Mouse (Mus musculus) forebrain, postnatal 0 days (tissue): ENCODE measurements around the gene Sgk1. TPM values are rescaled to one million over a fixed set of nuclear protein-coding genes. Genes with fewer than 3 reads are reported as not detected.

Experiments used
- ATAC-seq: fragments of 200-750 bp; cut with Nextera tagmentation; 2 replicates; pipeline ENCODE4 v1.8.0; 2017; ENCODE audit warnings: mild to moderate bottlenecking, moderate library complexity
- DNase-seq: peaks from one replicate; pipeline ENCODE4 v3.0.0-alpha.2; 2015
- H3K27ac ChIP-seq: fragments of 300-500 bp; sonication (generic); 2 replicates; pipeline ENCODE4 v1.5.1; 2014; ENCODE audit warnings: low read depth, mild to moderate bottlenecking, antibody characterized with exemption, low read length, moderate library complexity, mixed read lengths
- H3K27me3 ChIP-seq: fragments of 300-500 bp; sonication (generic); 2 replicates; pipeline ENCODE4 v1.6.1; 2014; ENCODE audit warnings: mild to moderate bottlenecking, low read length, mixed read lengths; ENCODE audit not compliant: insufficient read depth
- H3K36me3 ChIP-seq: fragments of 300-500 bp; sonication (generic); 2 replicates; pipeline ENCODE4 v1.6.1; 2014; ENCODE audit warnings: mild to moderate bottlenecking, moderate library complexity; ENCODE audit not compliant: insufficient read depth
- H3K4me1 ChIP-seq: fragments of 300-500 bp; sonication (generic); 2 replicates; pipeline ENCODE4 v1.6.1; 2014; ENCODE audit warnings: antibody characterized with exemption; ENCODE audit not compliant: insufficient read depth
- H3K4me2 ChIP-seq: fragments of 300-500 bp; sonication (generic); 2 replicates; pipeline ENCODE4 v1.6.1; 2014; ENCODE audit warnings: low read depth, mild to moderate bottlenecking, moderate library complexity
- H3K4me3 ChIP-seq: fragments of 300-500 bp; sonication (generic); 2 replicates; pipeline ENCODE4 v1.5.1; 2014; ENCODE audit warnings: low read depth, low read length, mixed read lengths
- H3K9ac ChIP-seq: fragments of 300-500 bp; sonication (generic); 2 replicates; pipeline ENCODE4 v1.6.1; 2014; ENCODE audit warnings: mild to moderate bottlenecking
- H3K9me3 ChIP-seq: fragments of 300-500 bp; sonication (generic); 2 replicates; pipeline ENCODE4 v1.6.1; 2016; ENCODE audit warnings: low read length
- CTCF ChIP-seq: sonication (generic); IDR thresholded peaks from 2 replicates; pipeline ENCODE4 v1.5.1; 2016; ENCODE audit warnings: antibody characterized with exemption, control low read depth, low read depth
- WGBS: fragments of 180-500 bp; shearing (Covaris S2); extraction: QIAGEN DNeasy Blood & Tissue Kit; methylation state at CpG from one replicate; pipeline ENCODE4 v1.1.7; 2014; 5-methylcytosine and 5-hydroxymethylcytosine counted together
- polyA plus RNA-seq: library from polyadenylated mRNA; unstranded; fragments of >200 nt; fragmentation: Nextera tagmentation; extraction: Ambion mirVana; gene quantifications from 2 replicates; pipeline ENCODE4 v1.2.1, GENCODE M21; 2015
- total RNA-seq: library from RNA; depleted of rRNA; stranded (reverse); fragments of >200 nt; gene quantifications from 2 replicates; pipeline ENCODE4 v1.2.3, GENCODE M21; 2014

The Sgk1 gene
- total and polyA plus RNA-seq, 2 experiments from 2014 or later = 62.8 to 97.5 TPM

DNA sequence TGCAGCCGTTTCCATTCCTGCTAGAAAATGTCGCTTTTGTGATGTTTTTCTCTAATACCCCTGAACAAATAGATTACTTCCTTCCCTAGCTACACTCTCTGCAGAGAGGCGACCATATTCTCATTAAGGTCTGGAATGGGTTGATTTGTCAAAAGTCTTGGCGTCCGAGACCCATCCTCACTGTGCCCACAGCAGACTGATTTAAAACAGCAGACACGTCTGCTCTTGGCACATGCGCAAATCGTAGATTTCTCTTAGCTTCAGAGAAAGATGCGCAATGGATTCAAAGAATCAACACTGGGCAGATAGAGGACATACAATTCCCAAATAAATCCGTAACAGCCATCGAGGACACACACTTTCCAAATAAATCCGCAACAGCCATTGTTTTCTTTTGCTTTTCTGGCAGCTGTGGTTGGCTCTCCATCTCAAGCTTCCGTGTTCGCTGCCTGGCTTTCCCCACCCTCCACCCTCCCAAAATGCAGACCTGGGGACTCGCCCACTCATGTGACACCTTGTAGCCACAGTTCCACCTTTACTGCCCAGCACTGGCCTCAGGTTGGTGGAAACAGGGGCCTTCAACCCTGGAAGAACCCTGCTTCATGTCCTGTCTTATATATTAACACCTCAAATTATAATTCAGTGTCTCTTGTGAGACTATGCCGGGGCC lies 42.2 kb downstream of the Sgk1 start:
- DNase-seq (peak; percentile 77), ATAC-seq (peak; percentile 65)
- 54% methylated on average over 16 of the region's 16 CpGs for WGBS
- H3K27me3 ChIP-seq = no peaks in the 10 kb centered on the region
- no peaks in the 10 kb centered on the region for H3K36me3 ChIP-seq
- TF ChIP-seq CTCF = no peak
- H3K9me3 ChIP-seq = no peaks in the 10 kb centered on the region
- peaks cover 12% of the 10 kb centered on the region for H3K4me1 ChIP-seq
- H3K4me2 ChIP-seq = peak overlapping the region; percentile 19
- no peak overlapping the region for H3K4me3 ChIP-seq
- no peak overlapping the region for H3K9ac ChIP-seq
- peak overlapping the region; percentile 82 for H3K27ac ChIP-seq

DNA sequence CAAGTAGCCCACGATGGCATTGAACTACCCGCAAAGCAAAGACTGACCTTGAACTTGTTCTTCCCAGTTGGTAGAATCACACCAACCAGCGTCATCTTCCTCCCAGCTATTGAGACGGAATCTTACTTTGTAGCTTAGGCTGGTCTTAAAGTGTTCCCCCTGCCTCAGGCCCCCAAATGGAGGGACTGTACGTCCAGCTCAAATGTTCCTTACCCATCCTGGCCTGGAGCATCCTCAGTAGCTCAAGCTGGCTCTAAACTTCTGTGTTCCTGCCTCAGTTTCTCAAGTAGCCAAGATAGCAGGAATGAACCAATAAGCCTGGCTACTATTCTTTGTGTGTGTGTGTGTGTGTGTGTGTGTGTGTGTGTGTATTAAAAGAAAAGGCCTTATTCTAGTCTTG lies 45.0 kb downstream of the Sgk1 start:
- H3K9ac ChIP-seq = no peak overlapping the region

DNA sequence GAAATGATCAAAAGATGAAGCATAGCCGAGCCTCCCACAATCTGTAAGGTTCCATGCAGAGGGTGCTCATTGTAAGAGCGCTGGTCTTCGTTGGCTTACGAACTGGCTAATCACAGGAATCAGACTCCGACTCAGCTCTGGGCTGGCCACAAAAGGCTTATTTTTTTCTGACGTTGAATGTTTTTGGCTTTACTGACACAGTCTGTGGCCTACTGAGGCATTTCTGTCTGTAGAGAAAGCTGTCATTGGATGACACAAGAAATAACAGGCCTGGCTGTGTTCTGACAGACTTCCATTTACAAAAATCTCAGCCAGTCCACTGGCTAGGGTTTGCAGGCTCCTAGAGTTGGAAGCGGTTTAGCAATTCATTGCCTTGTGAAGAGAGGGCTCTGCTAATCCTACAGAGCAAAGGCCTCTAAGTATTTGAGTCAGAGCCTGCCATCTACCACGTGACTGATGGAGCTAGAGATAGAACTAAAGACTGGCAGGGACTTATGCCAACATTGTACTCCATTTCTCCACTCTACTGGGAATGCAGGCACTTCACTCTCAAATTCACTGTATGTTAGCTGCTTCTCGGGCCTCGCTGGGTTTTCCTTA lies 48.9 kb downstream of the Sgk1 start:
- Histone ChIP-seq H3K4me1 (no peaks in the 10 kb centered on the region), H3K27ac (no peak overlapping the region), H3K4me3 (no peak overlapping the region), H3K27me3 (no peaks in the 10 kb centered on the region), H3K9me3 (no peaks in the 10 kb centered on the region), H3K9ac (no peak overlapping the region), H3K4me2 (no peak overlapping the region), H3K36me3 (no peaks in the 10 kb centered on the region)
- no peak for DNase-seq
- peak; percentile 58 for ATAC-seq
- 67% methylated on average over 10 of the region's 10 CpGs for WGBS
- no peak for TF ChIP-seq CTCF

More for the DNA sequence above, 45.0 kb downstream of the Sgk1 start:
- 94% methylated on average over 5 of the region's 5 CpGs for WGBS
- Histone ChIP-seq H3K27ac (no peak overlapping the region), H3K4me2 (no peak overlapping the region), H3K4me1 (peaks cover 12% of the 10 kb centered on the region), H3K36me3 (no peaks in the 10 kb centered on the region), H3K4me3 (no peak overlapping the region), H3K27me3 (no peaks in the 10 kb centered on the region), H3K9me3 (no peaks in the 10 kb centered on the region)
- ATAC-seq (no peak), DNase-seq (no peak)
- TF ChIP-seq CTCF = no peak

DNA sequence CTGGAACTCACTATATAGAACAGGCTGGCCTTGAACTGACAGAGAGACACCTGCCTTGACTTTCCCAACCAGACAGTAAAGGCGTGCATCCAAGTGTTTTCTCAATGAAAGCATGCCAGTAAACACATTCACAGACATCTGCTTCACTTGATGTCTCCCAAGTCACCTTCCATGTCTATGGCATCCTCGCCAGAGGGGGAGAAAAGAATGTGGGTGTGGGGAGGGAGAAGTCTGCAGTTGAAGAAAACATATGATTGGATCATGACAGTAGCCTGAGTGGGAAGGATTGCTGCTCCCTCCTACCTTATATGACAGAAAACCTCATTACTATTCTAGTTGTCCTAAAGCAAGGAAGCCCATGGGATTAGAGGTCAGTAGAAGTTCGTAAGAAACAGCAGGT lies 50.8 kb downstream of the Sgk1 start:
- Histone ChIP-seq H3K27ac (no peak overlapping the region), H3K27me3 (no peaks in the 10 kb centered on the region), H3K4me2 (no peak overlapping the region), H3K9ac (no peak overlapping the region), H3K36me3 (no peaks in the 10 kb centered on the region), H3K9me3 (no peaks in the 10 kb centered on the region), H3K4me3 (no peak overlapping the region), H3K4me1 (no peaks in the 10 kb centered on the region; the same call in 1 of the 2 replicates)
- ATAC-seq (no peak), DNase-seq (no peak)
- no peak for TF ChIP-seq CTCF
- 83% methylated on average over 3 of the region's 3 CpGs for WGBS

DNA sequence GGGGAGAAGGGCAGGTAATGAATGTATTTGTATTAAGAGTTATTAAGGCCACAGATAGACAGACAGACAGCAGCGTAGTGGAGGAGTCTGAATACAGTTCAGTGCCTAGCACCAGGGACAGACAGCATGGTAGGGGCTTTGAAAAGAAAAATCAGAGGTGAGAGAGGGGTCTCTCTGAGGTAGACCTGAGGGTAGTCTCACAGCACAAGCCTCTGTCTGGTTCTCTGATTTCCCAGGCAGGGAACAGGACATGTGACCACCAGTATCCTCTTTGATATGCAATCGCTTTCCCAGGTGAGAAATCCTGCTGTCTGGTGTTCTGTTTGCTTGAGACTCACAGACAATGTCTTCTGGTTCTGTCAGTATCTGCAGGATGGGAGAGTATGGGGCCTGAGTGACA lies 52.8 kb downstream of the Sgk1 start:
- no peak for TF ChIP-seq CTCF
- DNase-seq = no peak
- no peak overlapping the region for H3K9ac ChIP-seq
- H3K4me3 ChIP-seq = no peak overlapping the region
- ATAC-seq = no peak
- no peaks in the 10 kb centered on the region; the same call in 1 of the 2 replicates for H3K4me1 ChIP-seq
- no peak overlapping the region for H3K27ac ChIP-seq
- H3K4me2 ChIP-seq = no peak overlapping the region
- H3K36me3 ChIP-seq = no peaks in the 10 kb centered on the region
- H3K9me3 ChIP-seq = no peaks in the 10 kb centered on the region
- H3K27me3 ChIP-seq = no peaks in the 10 kb centered on the region
- WGBS = 88% methylated on average over 2 of the region's 2 CpGs

DNA sequence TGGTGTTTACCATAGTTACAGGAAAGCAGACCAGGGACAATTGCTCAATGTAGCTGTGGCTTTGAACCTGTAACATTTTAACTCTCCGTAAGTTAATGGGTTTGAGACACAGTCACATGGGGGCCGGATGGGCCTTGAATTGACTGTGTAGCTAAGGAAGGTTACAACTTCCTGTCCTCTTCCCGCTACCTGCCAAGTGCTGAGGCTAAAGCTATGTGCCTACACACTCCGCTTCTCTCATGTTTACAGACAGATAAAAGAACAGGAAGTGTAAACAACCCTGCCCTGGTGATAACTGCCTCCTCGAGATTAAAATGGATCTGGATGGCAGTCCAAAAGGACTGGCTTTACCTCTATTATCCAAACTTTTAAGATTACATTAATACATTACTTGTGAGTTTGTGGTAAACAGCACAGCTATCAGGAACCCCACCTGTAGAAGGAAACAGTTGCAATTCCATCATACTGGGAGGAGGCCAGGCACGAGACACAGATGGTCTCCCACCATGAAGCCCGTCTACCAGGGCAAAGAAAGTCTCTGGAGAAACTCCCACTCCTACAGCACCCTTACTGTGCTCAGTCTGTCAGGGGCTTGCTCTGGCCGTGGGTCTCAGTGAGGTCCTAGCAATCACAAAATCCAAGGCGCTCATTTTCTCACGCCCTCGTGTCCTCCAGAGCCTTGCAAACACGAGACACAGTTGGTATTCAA lies 54.7 kb downstream of the Sgk1 start:
- H3K4me1 ChIP-seq = no peaks in the 10 kb centered on the region; the same call in 1 of the 2 replicates
- no peaks in the 10 kb centered on the region for H3K9me3 ChIP-seq
- no peak overlapping the region for H3K4me3 ChIP-seq
- H3K9ac ChIP-seq = no peak overlapping the region
- H3K27ac ChIP-seq = no peak overlapping the region
- H3K4me2 ChIP-seq = no peak overlapping the region
- no peak for ATAC-seq
- DNase-seq = no peak
- no peak for TF ChIP-seq CTCF
- H3K36me3 ChIP-seq = no peaks in the 10 kb centered on the region
- WGBS = 46% methylated on average over 12 of the region's 12 CpGs
- H3K27me3 ChIP-seq = no peaks in the 10 kb centered on the region

GRCm38 (mm10) chr10:21937222-21937605 lies 55.2 kb downstream of the Sgk1 start:
- no peaks in the 10 kb centered on the region; the same call in 1 of the 2 replicates for H3K4me1 ChIP-seq
- no peak overlapping the region for H3K27ac ChIP-seq
- H3K4me2 ChIP-seq = no peak overlapping the region
- DNase-seq (no peak), ATAC-seq (no peak)
- H3K36me3 ChIP-seq = no peaks in the 10 kb centered on the region
- no peak overlapping the region for H3K9ac ChIP-seq
- 13% methylated on average over 9 of the region's 9 CpGs for WGBS
- no peak overlapping the region for H3K4me3 ChIP-seq
- TF ChIP-seq CTCF = no peak
- H3K27me3 ChIP-seq = no peaks in the 10 kb centered on the region
- no peaks in the 10 kb centered on the region for H3K9me3 ChIP-seq
